Mouse (Mus musculus) limb, embryonic 10.5 days (tissue): ENCODE results near the gene Hormad1. TPM values are rescaled to one million over a fixed set of nuclear protein-coding genes. Genes with fewer than 3 reads are reported as not detected.

Experiments used
- DNase-seq: peaks from one replicate; pipeline ENCODE4 v3.0.0-alpha.2; 2017; ENCODE audit warnings: low spot score
- H3K27ac ChIP-seq: fragments of 300-500 bp; sonication (generic); 2 replicates; pipeline ENCODE4 v1.5.1; 2016; ENCODE audit warnings: mild to moderate bottlenecking
- H3K27me3 ChIP-seq: fragments of 300-500 bp; sonication (generic); 2 replicates; pipeline ENCODE4 v1.6.1; 2016; ENCODE audit warnings: low read depth, mild to moderate bottlenecking; ENCODE audit not compliant: poor library complexity, severe bottlenecking
- H3K36me3 ChIP-seq: fragments of 300-500 bp; sonication (generic); 2 replicates; pipeline ENCODE4 v1.6.1; 2016; ENCODE audit warnings: mild to moderate bottlenecking, moderate library complexity
- H3K4me1 ChIP-seq: fragments of 300-500 bp; sonication (generic); 2 replicates; pipeline ENCODE4 v1.6.1; 2016
- H3K4me3 ChIP-seq: fragments of 300-500 bp; sonication (generic); 2 replicates; pipeline ENCODE4 v1.5.1; 2016; ENCODE audit warnings: mild to moderate bottlenecking, moderate library complexity
- H3K9me3 ChIP-seq: fragments of 300-500 bp; sonication (generic); replicated peaks from 2 replicates; pipeline ENCODE4 v1.6.1; 2016; ENCODE audit warnings: mild to moderate bottlenecking
- WGBS: fragments of 180-500 bp; shearing (Covaris S2); methylation state at CpG from one replicate; pipeline ENCODE4 v1.1.7; 2016; 5-methylcytosine and 5-hydroxymethylcytosine counted together
- polyA plus RNA-seq: library from polyadenylated mRNA; unstranded; fragments of >200 nt; fragmentation: Nextera tagmentation; extraction: Ambion mirVana; gene quantifications from 2 replicates; pipeline ENCODE4 v1.2.1, GENCODE M21; 2016

The Hormad1 gene
- polyA plus RNA-seq, 1 experiment from 2014 or later, result not detected

DNA sequence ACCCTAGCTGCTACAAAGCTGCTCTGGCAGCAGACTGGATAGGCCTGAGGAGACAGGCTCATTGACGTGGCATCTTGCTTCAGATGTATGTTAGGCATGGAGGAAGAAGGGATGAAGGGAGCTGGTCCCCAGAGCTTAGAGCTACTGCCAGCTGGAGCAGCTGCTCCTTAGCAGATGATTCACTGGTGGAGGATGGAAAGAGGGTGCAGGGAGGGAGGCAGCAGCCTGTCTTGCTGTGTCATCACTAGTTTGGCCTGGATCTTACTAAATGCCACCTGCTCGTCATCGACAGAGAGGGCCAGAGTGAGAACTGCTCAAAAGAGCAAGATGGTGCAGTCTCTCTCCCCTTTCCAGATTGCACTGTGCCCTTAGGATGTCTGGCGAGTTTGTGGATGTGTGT, 70.3 kb downstream of the Hormad1 start:
- H3K27me3 ChIP-seq, result no peaks in the 10 kb centered on the region
- no peak overlapping the region for H3K27ac ChIP-seq
- no peak for DNase-seq
- H3K4me3 ChIP-seq, result no peak overlapping the region
- H3K9me3 ChIP-seq, result no peaks in the 10 kb centered on the region
- WGBS, result 81% methylated on average over 4 of the region's 4 CpGs
- H3K4me1 ChIP-seq, result peaks cover 10% of the 10 kb centered on the region
- peaks cover 85% of the 10 kb centered on the region for H3K36me3 ChIP-seq

DNA sequence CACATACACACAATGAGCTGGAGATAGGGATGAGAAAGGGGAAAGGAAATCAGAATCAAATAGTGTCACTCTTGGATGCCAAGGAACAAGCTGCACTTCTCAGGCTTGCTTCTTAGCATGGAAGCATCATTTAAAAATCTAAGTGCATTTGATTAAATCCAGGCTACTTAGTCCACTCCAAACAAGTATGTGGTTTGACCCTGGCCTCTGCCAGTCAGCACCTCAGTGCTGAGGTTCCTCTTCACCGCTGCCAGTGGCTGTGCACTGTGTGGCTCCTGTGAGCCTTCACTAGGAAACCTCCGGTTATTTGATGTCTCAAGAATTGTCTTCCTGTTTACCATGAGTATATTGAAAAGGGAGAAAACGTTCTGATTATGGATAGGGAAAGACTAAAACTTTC, 71.4 kb downstream of the Hormad1 start:
- Histone ChIP-seq H3K27me3 (no peaks in the 10 kb centered on the region), H3K36me3 (peaks cover 96% of the 10 kb centered on the region), H3K9me3 (no peaks in the 10 kb centered on the region), H3K4me1 (peaks cover 6% of the 10 kb centered on the region), H3K27ac (no peak overlapping the region), H3K4me3 (no peak overlapping the region)
- DNase-seq, result no peak
- 87% methylated on average over 3 of the region's 3 CpGs for WGBS

- no peak overlapping the region for H3K4me3 ChIP-seq
- H3K27ac ChIP-seq, result no peak overlapping the region
- 84% methylated on average over 6 of the region's 6 CpGs for WGBS
- no peaks in the 10 kb centered on the region for H3K9me3 ChIP-seq
- H3K36me3 ChIP-seq, result peaks cover 99% of the 10 kb centered on the region
- peaks cover 1% of the 10 kb centered on the region for H3K4me1 ChIP-seq
- H3K27me3 ChIP-seq, result no peaks in the 10 kb centered on the region
- no peak for DNase-seq
Observed at GRCm38 (mm10) chr3:95631304-95631703, 71.8 kb downstream of the Hormad1 start.

- 82% methylated on average over 12 of the region's 12 CpGs for WGBS
- no peak overlapping the region for H3K4me3 ChIP-seq
- no peak for DNase-seq
- peaks cover 99% of the 10 kb centered on the region for H3K36me3 ChIP-seq
- no peaks in the 10 kb centered on the region for H3K4me1 ChIP-seq
- no peaks in the 10 kb centered on the region for H3K27me3 ChIP-seq
- no peak overlapping the region for H3K27ac ChIP-seq
- H3K9me3 ChIP-seq, result no peaks in the 10 kb centered on the region
Observed at GRCm38 (mm10) chr3:95632648-95633588, 73.4 kb downstream of the Hormad1 start.

GRCm38 (mm10) chr3:95635636-95636035, 76.2 kb downstream of the Hormad1 start:
- no peak for DNase-seq
- H3K9me3 ChIP-seq, result no peaks in the 10 kb centered on the region
- no peak overlapping the region for H3K27ac ChIP-seq
- H3K27me3 ChIP-seq, result no peaks in the 10 kb centered on the region
- H3K4me1 ChIP-seq, result no peaks in the 10 kb centered on the region
- H3K4me3 ChIP-seq, result no peak overlapping the region
- 86% methylated on average over 4 of the region's 4 CpGs for WGBS
- H3K36me3 ChIP-seq, result peaks cover 99% of the 10 kb centered on the region

DNA sequence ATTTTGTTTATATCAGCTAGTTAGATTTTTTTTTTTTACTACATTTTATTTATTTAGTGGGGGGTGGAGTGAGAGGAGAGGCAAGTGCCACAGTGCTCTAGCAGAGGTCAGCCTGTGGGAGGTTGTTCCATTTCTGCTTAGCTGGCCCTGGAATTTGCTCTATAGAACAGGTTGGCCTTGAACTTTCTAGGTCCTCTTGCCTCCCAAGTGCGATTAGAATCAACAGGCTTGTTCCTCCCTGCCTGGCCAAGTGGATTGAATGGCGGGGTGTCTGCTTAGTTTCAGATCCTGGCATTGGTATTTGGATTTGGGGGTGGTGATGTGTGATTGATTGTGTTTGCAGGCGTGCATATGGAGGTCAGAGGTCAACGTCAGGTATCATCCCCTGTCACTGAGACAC, 76.6 kb downstream of the Hormad1 start:
- no peak for DNase-seq
- peaks cover 99% of the 10 kb centered on the region for H3K36me3 ChIP-seq
- no peaks in the 10 kb centered on the region for H3K4me1 ChIP-seq
- no peaks in the 10 kb centered on the region for H3K9me3 ChIP-seq
- no peak overlapping the region for H3K4me3 ChIP-seq
- WGBS, result 89% methylated on average over 4 of the region's 4 CpGs
- H3K27me3 ChIP-seq, result no peaks in the 10 kb centered on the region
- no peak overlapping the region for H3K27ac ChIP-seq

Other genes starting within 250 kb of the Hormad1 start
- gene Cers2, start 244.9 kb upstream of the Hormad1 start, polyA plus RNA-seq, result 131 and 144 TPM in 2 replicates
- 57.1 and 62.9 TPM in 2 replicates for gene Setdb1, start 202.5 kb upstream of the Hormad1 start, polyA plus RNA-seq
- gene 4930558C23Rik, start 156.8 kb upstream of the Hormad1 start, polyA plus RNA-seq, result not detected in 2 replicates
- gene Arnt, start 125.3 kb upstream of the Hormad1 start, polyA plus RNA-seq, result 32.3 and 43.5 TPM in 2 replicates
- gene Ctsk, start 60.4 kb upstream of the Hormad1 start, polyA plus RNA-seq, result 3.4 and 4.2 TPM in 2 replicates
- gene Ctss, start 32.9 kb upstream of the Hormad1 start, polyA plus RNA-seq, result 1.0 and 3.3 TPM in 2 replicates
- gene Golph3l, start 29.3 kb downstream of the Hormad1 start, polyA plus RNA-seq, result 25.9 and 31.8 TPM in 2 replicates
- 74.6 and 88.2 TPM in 2 replicates for gene Ensa, start 65.3 kb downstream of the Hormad1 start, polyA plus RNA-seq
- 49.7 and 52.1 TPM in 2 replicates for gene Mcl1, start 99.1 kb downstream of the Hormad1 start, polyA plus RNA-seq
- 0.63 and 0.77 TPM in 2 replicates for gene Adamtsl4, start 128.2 kb downstream of the Hormad1 start, polyA plus RNA-seq
- gene Ecm1, start 179.9 kb downstream of the Hormad1 start, polyA plus RNA-seq, result 7.5 and 11.1 TPM in 2 replicates
- gene Tars2, start 200.5 kb downstream of the Hormad1 start, polyA plus RNA-seq, result 82.1 and 86.1 TPM in 2 replicates